ENCODE assay signal across 13 mouse cellular contexts in genomic region chr5:67404919-67405318, GRCm38 (mm10).
"Had no signal": no experiment of that assay in that cellular context is flagged by ENCODE, and none has a peak within 500 bp of the region (broad histone marks: within the 10 kb centered on the region; RNA-seq: fewer than 3 reads in every experiment).

No protein-coding gene starts in this region.

- ATAC-seq: inflammation-experienced regulatory T-cells, adult 6 months; intestine, postnatal 0 days; midbrain, embryonic 16.5 days had no signal

- H3K9me3 ChIP-seq: limb, embryonic 13.5 days; liver, embryonic 13.5 days; midbrain, embryonic 12.5 days had no signal

- H3K27me3 ChIP-seq: liver, embryonic 13.5 days; midbrain, embryonic 12.5 days had no signal

- H3K36me3 ChIP-seq: liver, embryonic 13.5 days had no signal

- H3K4me3 ChIP-seq: limb, embryonic 13.5 days; liver, embryonic 13.5 days; midbrain, embryonic 12.5 days had no signal

- DNase-seq: kidney, adult 9 months; kidney, postnatal 36 days; layer of hippocampus, adult 9-11 months; left cerebral cortex, postnatal 4 days; liver, embryonic 13.5 days; lung, adult 18-20 months; right cerebral cortex, postnatal 14 days had no signal

- H3K9ac ChIP-seq: limb, embryonic 13.5 days; liver, embryonic 13.5 days; midbrain, embryonic 12.5 days had no signal

- H3K27ac ChIP-seq: kidney, postnatal 0 days; limb, embryonic 13.5 days; liver, embryonic 13.5 days; midbrain, embryonic 12.5 days had no signal

- H3K4me2 ChIP-seq: limb, embryonic 13.5 days; liver, embryonic 13.5 days; midbrain, embryonic 12.5 days had no signal
